Mouse (Mus musculus) erythroblast, embryonic 14.5 days (primary cell): ENCODE data around the gene Tspo2.
A peak's percentile ranks its signal among the peaks of the same experiment; 100 is the strongest.

Experiments used
- GATA1 ChIP-seq: IDR thresholded peaks from 2 replicates; pipeline ENCODE4 v1.6.1; 2012; ENCODE audit warnings: low read length, inconsistent platforms, mixed read lengths
- TAL1 ChIP-seq: IDR thresholded peaks from 3 replicates; pipeline ENCODE4 v1.6.1; 2012; ENCODE audit warnings: low read length, inconsistent platforms, mixed read lengths

GRCm38 (mm10) chr17:48407154-48407553 is 44.2 kb downstream of the Tspo2 start:
- peak; percentile 27; the same call in 1 of the 2 replicates for TF ChIP-seq GATA1
- no peak for TF ChIP-seq TAL1
